Mouse (Mus musculus) mature B cell (primary cell): ENCODE measurements around the gene Gsx2.

Experiments
- in situ Hi-C: fragments of 300-500 bp; cut with MboI; formaldehyde crosslinking; loops from 2 replicates; pipeline ENCODE4 v1.14.3; 2019

Gsx2 gene

DNA sequence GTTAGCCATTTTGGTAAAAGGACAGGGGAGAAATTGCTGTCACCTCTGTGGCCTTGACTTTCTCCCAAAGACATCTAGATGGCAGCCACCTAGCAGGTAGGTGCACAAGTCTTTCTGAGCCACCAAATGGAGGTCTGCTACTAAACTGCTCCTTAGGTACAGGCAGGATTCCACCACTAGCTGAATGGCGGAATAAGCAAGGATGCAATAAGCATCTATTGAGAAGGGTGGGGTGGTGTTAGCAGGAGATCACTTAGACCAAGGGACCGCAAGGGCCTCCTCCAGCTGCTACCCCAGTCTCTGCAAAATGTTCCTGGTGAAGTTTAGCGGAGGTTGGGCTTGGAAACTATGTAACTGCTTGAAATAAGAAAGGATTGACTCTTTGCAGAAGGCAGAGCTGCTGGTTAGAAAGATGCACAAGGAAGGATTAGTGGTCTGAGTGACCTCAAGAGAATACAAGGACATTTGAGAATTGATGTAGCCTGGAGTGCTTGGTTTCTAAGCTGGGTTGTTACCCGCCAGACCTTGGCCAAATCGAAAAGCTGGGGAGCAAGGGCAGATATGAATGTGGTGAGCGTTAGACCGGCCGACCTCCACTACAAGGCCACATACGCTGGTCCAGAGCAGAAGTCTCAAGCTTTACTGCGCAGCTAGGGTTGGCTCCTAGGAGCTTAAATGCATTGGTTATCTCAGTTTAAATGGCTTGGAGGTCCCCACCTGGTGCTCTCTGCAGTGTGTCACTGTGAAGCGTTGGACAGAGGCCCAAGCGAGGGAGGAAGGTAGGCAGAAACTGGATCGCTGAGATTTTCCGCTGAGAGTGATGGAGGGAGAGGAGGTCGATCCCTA lies 641 bp upstream of the Gsx2 start:
- in situ Hi-C loops, result loop anchor here (25.0 kb wide), 1 partner anchor 1063 kb away; the partner anchor contains the start of gene Srd5a3

GRCm38 (mm10) chr5:75076326-75077050 lies 1.1 kb downstream of the Gsx2 start:
- in situ Hi-C loops, result no loop called here

- in situ Hi-C loops, result no loop called here
Observed at GRCm38 (mm10) chr5:75077051-75077380, 1.6 kb downstream of the Gsx2 start.

DNA sequence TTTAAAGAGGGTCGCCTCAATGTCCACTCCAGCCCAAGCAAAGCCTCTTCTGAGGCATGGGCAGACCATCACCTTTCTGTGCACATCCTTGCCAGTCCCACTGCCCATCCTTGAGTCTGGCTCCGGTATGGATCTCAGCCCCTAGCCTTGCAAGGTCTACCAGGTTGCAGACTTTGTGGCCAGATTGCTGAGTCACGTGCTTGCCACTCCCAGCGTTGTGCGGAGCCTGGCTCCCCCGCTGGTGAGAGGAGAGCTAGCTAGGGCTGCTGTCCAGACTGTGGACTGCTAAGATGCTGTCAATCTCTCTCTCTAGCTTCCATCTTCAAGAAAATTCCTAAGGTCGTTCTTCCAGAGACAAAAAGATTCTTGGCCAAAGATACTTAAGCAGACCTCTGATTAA lies 4.2 kb downstream of the Gsx2 start:
- in situ Hi-C loops, result no loop called here

DNA sequence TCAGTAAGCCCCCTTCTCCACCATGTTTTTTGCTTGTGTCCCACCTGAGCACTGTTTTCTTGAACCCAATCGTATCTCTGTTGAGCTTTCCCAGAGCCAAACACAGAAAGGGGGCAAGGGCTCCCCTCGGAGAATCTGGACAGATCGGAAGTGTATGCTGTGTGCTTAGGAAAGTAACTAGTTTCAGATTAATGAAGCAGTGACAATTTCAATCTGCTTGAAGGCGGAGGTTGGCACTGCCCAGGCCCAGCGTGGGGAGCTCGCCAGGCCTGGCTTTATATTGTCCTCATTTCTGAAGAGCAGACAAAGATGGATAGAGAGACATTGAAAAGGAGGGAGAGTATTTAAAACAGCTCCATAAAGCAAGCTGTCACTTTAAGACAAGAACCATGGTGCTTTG lies 7.0 kb downstream of the Gsx2 start:
- in situ Hi-C loops, result no loop called here

GRCm38 (mm10) chr5:75083061-75083460 lies 7.7 kb downstream of the Gsx2 start:
- in situ Hi-C loops, result no loop called here

- in situ Hi-C loops, result no loop called here
Observed at GRCm38 (mm10) chr5:75083591-75084392, 8.4 kb downstream of the Gsx2 start.

GRCm38 (mm10) chr5:75084393-75084870 lies 9.0 kb downstream of the Gsx2 start:
- in situ Hi-C loops, result no loop called here

DNA sequence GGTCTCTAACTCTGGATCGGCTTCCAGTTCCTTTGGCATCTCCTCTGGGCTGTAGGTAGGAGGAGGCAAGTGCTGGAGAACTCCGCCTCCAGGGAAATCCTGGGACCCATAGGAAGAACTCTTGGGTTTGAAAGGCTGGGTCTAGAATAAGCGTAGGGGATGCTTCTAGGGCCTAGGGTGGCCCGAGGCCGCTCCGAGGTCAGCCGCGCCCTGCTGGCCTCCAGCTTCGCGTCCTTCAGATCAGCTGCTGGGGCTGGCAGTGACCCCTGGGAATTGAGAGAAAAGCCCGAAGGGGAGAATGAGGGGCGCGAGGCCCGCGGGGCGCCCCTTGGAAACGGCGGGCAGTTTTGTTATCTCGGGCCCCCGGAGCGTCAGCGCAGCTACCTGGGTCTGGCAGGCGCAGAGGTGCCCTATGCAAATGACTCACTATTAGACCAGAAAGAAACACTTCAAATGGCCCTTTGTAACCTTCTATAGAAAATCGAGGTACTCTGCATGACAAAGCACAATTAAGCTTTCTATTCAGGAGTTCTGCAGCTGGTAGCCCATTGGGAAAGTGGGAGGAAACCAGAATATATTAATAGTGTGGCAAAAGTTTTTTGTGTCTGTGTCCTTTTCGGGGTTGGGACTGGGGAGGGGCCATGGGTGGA lies 9.6 kb downstream of the Gsx2 start:
- in situ Hi-C loops, result no loop called here

DNA sequence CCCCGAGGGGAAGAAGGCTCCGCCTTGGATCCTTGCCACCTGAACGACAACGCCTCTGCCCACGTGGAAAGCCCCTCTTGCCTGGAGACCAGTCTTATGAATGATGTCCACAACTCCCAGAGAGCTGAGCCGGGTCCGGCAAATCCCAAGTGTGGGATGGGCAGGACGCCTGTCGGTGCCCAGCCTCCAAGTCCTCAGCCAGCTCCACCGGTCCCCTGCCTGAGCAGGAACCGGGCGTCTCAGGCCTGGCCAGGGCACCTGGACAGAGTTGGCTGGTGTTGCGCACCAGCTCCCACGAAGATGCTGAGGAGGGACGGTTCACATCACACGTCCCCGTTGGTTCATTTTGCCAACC lies 10.1 kb downstream of the Gsx2 start:
- in situ Hi-C loops, result no loop called here

- in situ Hi-C loops, result no loop called here
Observed at GRCm38 (mm10) chr5:75085906-75086305, 10.5 kb downstream of the Gsx2 start.

DNA sequence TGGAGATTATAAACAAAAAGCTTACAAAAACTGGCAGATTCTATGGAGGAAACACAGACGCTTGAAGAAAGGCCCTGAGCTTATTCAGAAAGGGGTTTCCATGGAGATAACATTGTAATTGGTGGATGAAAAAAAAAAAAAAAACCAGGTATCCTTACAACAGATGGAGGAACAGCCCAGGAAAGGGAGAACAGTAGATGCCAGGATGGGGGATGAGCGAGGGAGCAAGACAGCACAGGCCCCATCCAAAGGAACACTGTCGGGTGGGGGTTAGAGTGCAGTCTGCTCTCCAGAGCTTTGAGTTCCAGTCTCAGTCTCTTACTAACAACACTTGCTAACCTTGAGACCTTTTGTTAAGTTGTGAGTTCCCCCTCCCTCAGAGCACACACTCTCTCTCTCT lies 31.1 kb downstream of the Gsx2 start:
- in situ Hi-C loops, result no loop called here

DNA sequence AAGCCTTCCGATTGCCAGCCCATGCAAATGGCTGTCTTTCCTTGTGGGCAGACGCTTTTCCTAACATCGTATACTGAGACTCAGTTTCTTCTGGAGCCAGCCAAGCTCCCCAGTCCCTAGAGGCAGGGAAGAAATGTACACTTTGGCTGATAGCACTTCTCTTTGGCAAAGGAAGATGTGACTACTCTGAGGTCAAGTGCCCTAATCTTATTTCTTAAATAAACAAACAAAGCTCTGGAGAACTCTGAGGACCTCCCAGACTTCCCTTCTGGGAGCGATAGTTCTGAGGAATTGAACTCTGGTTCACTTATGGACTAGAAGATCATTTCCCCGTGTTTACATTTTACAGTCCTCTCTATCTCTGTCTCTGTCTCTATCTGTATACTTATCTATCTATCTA lies 34.0 kb downstream of the Gsx2 start:
- in situ Hi-C loops, result no loop called here

GRCm38 (mm10) chr5:75111781-75112180 lies 36.4 kb downstream of the Gsx2 start:
- in situ Hi-C loops, result no loop called here

GRCm38 (mm10) chr5:75118840-75119239 lies 43.4 kb downstream of the Gsx2 start:
- in situ Hi-C loops, result no loop called here

GRCm38 (mm10) chr5:75121646-75122045 lies 46.2 kb downstream of the Gsx2 start:
- in situ Hi-C loops, result no loop called here
